Mouse (Mus musculus) liver, embryonic 12.5 days (tissue): Measurements from ENCODE around the gene Sppl3. TPM values are rescaled to one million over a fixed set of nuclear protein-coding genes. Genes with fewer than 3 reads are reported as not detected.

Experiments
- ATAC-seq: fragments of 200-750 bp; cut with Nextera tagmentation; 2 replicates; pipeline ENCODE4 v1.8.0; 2017; ENCODE audit warnings: moderate number of reproducible peaks, mild to moderate bottlenecking, moderate library complexity
- H3K27ac ChIP-seq: fragments of 300-500 bp; sonication (generic); 2 replicates; pipeline ENCODE4 v1.5.1; 2016; ENCODE audit warnings: mild to moderate bottlenecking
- H3K27me3 ChIP-seq: fragments of 300-500 bp; sonication (generic); replicated peaks from 2 replicates; pipeline ENCODE4 v1.6.1; 2016; ENCODE audit warnings: mild to moderate bottlenecking, moderate library complexity
- H3K36me3 ChIP-seq: fragments of 300-500 bp; sonication (generic); 2 replicates; pipeline ENCODE4 v1.6.1; 2016; ENCODE audit warnings: mild to moderate bottlenecking, moderate library complexity
- H3K4me1 ChIP-seq: fragments of 300-500 bp; sonication (generic); 2 replicates; pipeline ENCODE4 v1.6.1; 2016
- H3K4me2 ChIP-seq: fragments of 300-500 bp; sonication (generic); 2 replicates; pipeline ENCODE4 v1.6.1; 2016; ENCODE audit warnings: mild to moderate bottlenecking, moderate library complexity
- H3K4me3 ChIP-seq: fragments of 300-500 bp; sonication (generic); 2 replicates; pipeline ENCODE4 v1.5.1; 2016; ENCODE audit warnings: mild to moderate bottlenecking, moderate library complexity
- H3K9ac ChIP-seq: fragments of 300-500 bp; sonication (generic); 2 replicates; pipeline ENCODE4 v1.6.1; 2016; ENCODE audit warnings: mild to moderate bottlenecking, moderate library complexity
- H3K9me3 ChIP-seq: fragments of 300-500 bp; sonication (generic); replicated peaks from 2 replicates; pipeline ENCODE4 v1.6.1; 2016; ENCODE audit warnings: mild to moderate bottlenecking, moderate library complexity
- WGBS: fragments of 180-500 bp; shearing (Covaris S2); methylation state at CpG from one replicate; pipeline ENCODE4 v1.1.7; 2016; ENCODE audit not compliant: insufficient replicate concordance; 5-methylcytosine and 5-hydroxymethylcytosine counted together
- polyA plus RNA-seq: library from polyadenylated mRNA; unstranded; fragments of >200 nt; fragmentation: Nextera tagmentation; extraction: Ambion mirVana; gene quantifications from 2 replicates; pipeline ENCODE4 v1.2.1, GENCODE M21; 2016

Gene Sppl3
- polyA plus RNA-seq, 1 experiment from 2014 or later, result 19.3 TPM

GRCm38 (mm10) chr5:115018813-115019212 is 7.9 kb downstream of the Sppl3 start:
- Histone ChIP-seq H3K9me3 (no peaks in the 10 kb centered on the region), H3K4me1 (peaks cover 84% of the 10 kb centered on the region), H3K27me3 (no peaks in the 10 kb centered on the region), H3K9ac (peak overlapping the region; percentile 60), H3K4me3 (peak overlapping the region; percentile 29), H3K27ac (peak overlapping the region; percentile 85), H3K4me2 (peak overlapping the region; percentile 66), H3K36me3 (0 out of 2 replicates have a peak, but pooled peaks cover 3% of the 10 kb centered on the region)
- ATAC-seq, result peak; percentile 48; the same call in 1 of the 2 replicates
- WGBS, result 18% methylated on average over 4 of the region's 4 CpGs

- Histone ChIP-seq H3K27ac (no peak overlapping the region), H3K9ac (no peak overlapping the region), H3K4me2 (no peak overlapping the region), H3K27me3 (no peaks in the 10 kb centered on the region), H3K36me3 (0 out of 2 replicates have a peak, but pooled peaks cover 3% of the 10 kb centered on the region), H3K4me3 (no peak overlapping the region), H3K4me1 (peaks cover 82% of the 10 kb centered on the region), H3K9me3 (no peaks in the 10 kb centered on the region)
- WGBS, result 87% methylated on average over 7 of the region's 7 CpGs
- no peak for ATAC-seq
Observed at GRCm38 (mm10) chr5:115022021-115022420, 11.1 kb downstream of the Sppl3 start.

GRCm38 (mm10) chr5:115026170-115026569 is 15.2 kb downstream of the Sppl3 start:
- Histone ChIP-seq H3K4me1 (peaks cover 76% of the 10 kb centered on the region), H3K27ac (no peak overlapping the region), H3K4me2 (no peak overlapping the region), H3K9me3 (no peaks in the 10 kb centered on the region), H3K9ac (no peak overlapping the region), H3K36me3 (peaks cover 14% of the 10 kb centered on the region), H3K4me3 (no peak overlapping the region), H3K27me3 (no peaks in the 10 kb centered on the region)
- ATAC-seq, result no peak
- WGBS, result 81% methylated on average over 4 of the region's 4 CpGs

- Histone ChIP-seq H3K27me3 (no peaks in the 10 kb centered on the region), H3K9ac (no peak overlapping the region), H3K9me3 (no peaks in the 10 kb centered on the region), H3K4me1 (peaks cover 74% of the 10 kb centered on the region), H3K36me3 (peaks cover 14% of the 10 kb centered on the region), H3K27ac (no peak overlapping the region), H3K4me3 (no peak overlapping the region), H3K4me2 (no peak overlapping the region)
- 80% methylated on average over 3 of the region's 3 CpGs for WGBS
- ATAC-seq, result no peak
Observed at GRCm38 (mm10) chr5:115027109-115027508, 16.2 kb downstream of the Sppl3 start.

GRCm38 (mm10) chr5:115028920-115029319 is 18.0 kb downstream of the Sppl3 start:
- WGBS, result 90% methylated on average over 4 of the region's 4 CpGs
- ATAC-seq, result no peak
- Histone ChIP-seq H3K27ac (no peak overlapping the region), H3K9me3 (no peaks in the 10 kb centered on the region), H3K36me3 (peaks cover 14% of the 10 kb centered on the region), H3K4me3 (no peak overlapping the region), H3K27me3 (no peaks in the 10 kb centered on the region), H3K4me1 (peaks cover 87% of the 10 kb centered on the region), H3K9ac (no peak overlapping the region), H3K4me2 (no peak overlapping the region)

- ATAC-seq, result no peak
- Histone ChIP-seq H3K36me3 (peaks cover 14% of the 10 kb centered on the region), H3K9me3 (no peaks in the 10 kb centered on the region), H3K4me1 (peaks cover 84% of the 10 kb centered on the region), H3K27me3 (no peaks in the 10 kb centered on the region), H3K27ac (peak overlapping the region; percentile 26; the same call in 1 of the 2 replicates), H3K9ac (no peak overlapping the region), H3K4me2 (no peak overlapping the region), H3K4me3 (no peak overlapping the region)
- 81% methylated on average over 3 of the region's 3 CpGs for WGBS
Observed at GRCm38 (mm10) chr5:115029509-115029908, 18.6 kb downstream of the Sppl3 start.

- ATAC-seq, result no peak
- 73% methylated on average over 5 of the region's 5 CpGs for WGBS
- no peak overlapping the region for H3K4me2 ChIP-seq
- no peaks in the 10 kb centered on the region for H3K9me3 ChIP-seq
- no peak overlapping the region for H3K4me3 ChIP-seq
- H3K27me3 ChIP-seq, result no peaks in the 10 kb centered on the region
- H3K36me3 ChIP-seq, result peaks cover 14% of the 10 kb centered on the region
- H3K27ac ChIP-seq, result no peak overlapping the region
- H3K4me1 ChIP-seq, result peaks cover 86% of the 10 kb centered on the region
- H3K9ac ChIP-seq, result no peak overlapping the region
Observed at GRCm38 (mm10) chr5:115031576-115031975, 20.6 kb downstream of the Sppl3 start.

- Histone ChIP-seq H3K4me3 (no peak overlapping the region), H3K9me3 (no peaks in the 10 kb centered on the region), H3K27ac (0 out of 2 replicates have a peak overlapping the region, but pooled peaks have one; percentile 7), H3K27me3 (no peaks in the 10 kb centered on the region), H3K36me3 (peaks cover 13% of the 10 kb centered on the region), H3K4me1 (peaks cover 87% of the 10 kb centered on the region), H3K9ac (no peak overlapping the region), H3K4me2 (no peak overlapping the region)
- ATAC-seq, result no peak
- WGBS, result 71% methylated on average over 2 of the region's 2 CpGs
Observed at GRCm38 (mm10) chr5:115032620-115033019, 21.7 kb downstream of the Sppl3 start.

- H3K27me3 ChIP-seq, result no peaks in the 10 kb centered on the region
- no peak for ATAC-seq
- H3K9ac ChIP-seq, result no peak overlapping the region
- no peaks in the 10 kb centered on the region for H3K9me3 ChIP-seq
- H3K4me3 ChIP-seq, result no peak overlapping the region
- no peak overlapping the region for H3K27ac ChIP-seq
- H3K36me3 ChIP-seq, result no peaks in the 10 kb centered on the region
- no peak overlapping the region for H3K4me2 ChIP-seq
- peaks cover 80% of the 10 kb centered on the region for H3K4me1 ChIP-seq
- 73% methylated on average over 1 of the region's 1 CpGs for WGBS
Observed at GRCm38 (mm10) chr5:115035217-115035616, 24.3 kb downstream of the Sppl3 start.

- no peak overlapping the region for H3K4me2 ChIP-seq
- H3K27ac ChIP-seq, result no peak overlapping the region
- peak; percentile 75 for ATAC-seq
- no peaks in the 10 kb centered on the region for H3K27me3 ChIP-seq
- H3K9ac ChIP-seq, result no peak overlapping the region
- peaks cover 73% of the 10 kb centered on the region for H3K4me1 ChIP-seq
- peaks cover 2% of the 10 kb centered on the region; the same call in 1 of the 2 replicates for H3K36me3 ChIP-seq
- no peak overlapping the region for H3K4me3 ChIP-seq
- WGBS, result 67% methylated on average over 2 of the region's 2 CpGs
- H3K9me3 ChIP-seq, result no peaks in the 10 kb centered on the region
Observed at GRCm38 (mm10) chr5:115037099-115037498, 26.2 kb downstream of the Sppl3 start.

GRCm38 (mm10) chr5:115040756-115041155 is 29.8 kb downstream of the Sppl3 start:
- Histone ChIP-seq H3K4me1 (peaks cover 56% of the 10 kb centered on the region), H3K36me3 (peaks cover 9% of the 10 kb centered on the region; the same call in 1 of the 2 replicates), H3K4me3 (no peak overlapping the region), H3K9ac (no peak overlapping the region), H3K27ac (no peak overlapping the region), H3K27me3 (no peaks in the 10 kb centered on the region), H3K9me3 (no peaks in the 10 kb centered on the region), H3K4me2 (no peak overlapping the region)
- ATAC-seq, result no peak
- WGBS, result 58% methylated on average over 4 of the region's 4 CpGs

- no peak overlapping the region for H3K4me2 ChIP-seq
- H3K4me1 ChIP-seq, result peaks cover 41% of the 10 kb centered on the region
- H3K9me3 ChIP-seq, result no peaks in the 10 kb centered on the region
- WGBS, result 65% methylated on average over 4 of the region's 4 CpGs
- H3K4me3 ChIP-seq, result no peak overlapping the region
- peaks cover 9% of the 10 kb centered on the region; the same call in 1 of the 2 replicates for H3K36me3 ChIP-seq
- no peaks in the 10 kb centered on the region for H3K27me3 ChIP-seq
- ATAC-seq, result no peak
- no peak overlapping the region for H3K27ac ChIP-seq
- no peak overlapping the region for H3K9ac ChIP-seq
Observed at GRCm38 (mm10) chr5:115043626-115044025, 32.7 kb downstream of the Sppl3 start.

- H3K4me2 ChIP-seq, result no peak overlapping the region
- 0 out of 2 replicates have a peak overlapping the region, but pooled peaks have one; percentile 16 for H3K27ac ChIP-seq
- H3K9ac ChIP-seq, result no peak overlapping the region
- H3K4me3 ChIP-seq, result no peak overlapping the region
- WGBS, result 83% methylated on average over 2 of the region's 2 CpGs
- H3K9me3 ChIP-seq, result no peaks in the 10 kb centered on the region
- peaks cover 9% of the 10 kb centered on the region; the same call in 1 of the 2 replicates for H3K36me3 ChIP-seq
- H3K4me1 ChIP-seq, result peaks cover 52% of the 10 kb centered on the region
- ATAC-seq, result no peak
- no peaks in the 10 kb centered on the region for H3K27me3 ChIP-seq
Observed at GRCm38 (mm10) chr5:115045146-115045677, 34.3 kb downstream of the Sppl3 start.
